ENCODE assay signal across 11 mouse cellular contexts in genomic region chr15:82186131-82186530, GRCm38 (mm10). TPM values are rescaled to one million over a fixed set of nuclear protein-coding genes. Genes with fewer than 3 reads are reported as not detected.
DNase-seq lines count a peak whose midpoint lies in the region; ATAC-seq and TF ChIP-seq lines count a peak whose summit lies in the region.
"Had no signal": no experiment of that assay in that cellular context is flagged by ENCODE, and none has a peak within 500 bp of the region (broad histone marks: within the 10 kb centered on the region; RNA-seq: fewer than 3 reads in every experiment).

No protein-coding gene starts in this region.

- no peaks in the 10 kb centered on the region for H3K4me1 ChIP-seq in lung, embryonic 14.5 days (ENCODE audit: insufficient read depth)
- no peaks in the 10 kb centered on the region for H3K4me1 ChIP-seq in lung, postnatal 0 days (ENCODE audit: insufficient read depth, low read depth, low read length)
- H3K4me1 ChIP-seq in heart, postnatal 0 days (ENCODE audit: control insufficient read depth, insufficient read depth) = peaks cover 28% of the 10 kb centered on the region
- H3K4me1 ChIP-seq in liver, postnatal 0 days (ENCODE audit: insufficient read depth) = peaks cover 39% of the 10 kb centered on the region

- 0 out of 2 replicates have a peak overlapping the region, but pooled peaks have one; percentile 18 for H3K27ac ChIP-seq in lung, embryonic 14.5 days (ENCODE audit: low read depth)
- H3K27ac ChIP-seq in lung, postnatal 0 days (ENCODE audit: low read length) = no peak overlapping the region
- peak overlapping the region; percentile 39 for H3K27ac ChIP-seq in heart, postnatal 0 days (ENCODE audit: low read depth)
- H3K27ac ChIP-seq in liver, postnatal 0 days (ENCODE audit: low read depth) = peak overlapping the region; percentile 84

- H3K9ac ChIP-seq in lung, embryonic 14.5 days = no peak overlapping the region
- no peak overlapping the region for H3K9ac ChIP-seq in lung, postnatal 0 days (replicated peaks; ENCODE audit: low read depth)
- H3K9ac ChIP-seq in heart, postnatal 0 days (replicated peaks; ENCODE audit: low read depth, low read length) = no peak overlapping the region
- peak overlapping the region; percentile 45; the same call in 1 of the 2 replicates for H3K9ac ChIP-seq in liver, postnatal 0 days (replicated peaks)

- H3K27me3 ChIP-seq in lung, embryonic 14.5 days (ENCODE audit: insufficient read depth, low read length) = no peaks in the 10 kb centered on the region
- no peaks in the 10 kb centered on the region for H3K27me3 ChIP-seq in lung, postnatal 0 days (replicated peaks; ENCODE audit: insufficient read depth, low read length)
- H3K27me3 ChIP-seq in heart, postnatal 0 days (ENCODE audit: control insufficient read depth, insufficient read depth, low read length) = no peaks in the 10 kb centered on the region
- no peaks in the 10 kb centered on the region for H3K27me3 ChIP-seq in liver, postnatal 0 days (ENCODE audit: insufficient read depth, low read length)

- no peak; the same call in 1 of the 2 replicates for ATAC-seq in lung, embryonic 14.5 days (ENCODE audit: insufficient read depth)
- no peak for ATAC-seq in lung, postnatal 0 days
- ATAC-seq in heart, postnatal 0 days (ENCODE audit: insufficient read depth, low read depth) = peak; percentile 86
- ATAC-seq in liver, postnatal 0 days = peak; percentile 61

- no peak for TF ChIP-seq EP300 in lung, postnatal 0 days (IDR thresholded peaks at IDR 0.05)
- TF ChIP-seq EP300 in heart, postnatal 0 days (IDR thresholded peaks at IDR 0.05; ENCODE audit: low read depth) = peak; percentile 87
- peak; percentile 89 for TF ChIP-seq EP300 in liver, postnatal 0 days (IDR thresholded peaks at IDR 0.05; ENCODE audit: low read depth)

- no peak for DNase-seq in lung, embryonic 14.5 days
- no peak for DNase-seq in lung, postnatal 0 days (ENCODE audit: low spot score)
- DNase-seq in c-Kit-positive CD71-positive TER-119-negative erythroid progenitor cells, embryonic 14.5 days (ENCODE audit: low read depth) = peak; percentile 72
- DNase-seq in heart, postnatal 0 days (ENCODE audit: low spot score) = peak; percentile 83
- peak; percentile 62 for DNase-seq in liver, postnatal 0 days
- DNase-seq in right cerebral cortex, adult 18-20 months = no peak
- DNase-seq in left cerebral cortex, adult 11 months (ENCODE audit: low spot score) = no peak
- DNase-seq in adrenal gland, adult 2 months = no peak
- DNase-seq: cerebellum, postnatal 10 days; right cerebral cortex, postnatal 14 days had no signal

- no peak overlapping the region for H3K4me3 ChIP-seq in lung, embryonic 14.5 days (ENCODE audit: low read depth, low read length)
- no peak overlapping the region for H3K4me3 ChIP-seq in lung, postnatal 0 days (ENCODE audit: low read depth, low read length)
- H3K4me3 ChIP-seq in heart, postnatal 0 days (ENCODE audit: low read depth, low read length) = no peak overlapping the region
- no peak overlapping the region for H3K4me3 ChIP-seq in liver, postnatal 0 days (ENCODE audit: low read depth, low read length)

- no peak overlapping the region for H3K4me2 ChIP-seq in lung, embryonic 14.5 days
- H3K4me2 ChIP-seq in lung, postnatal 0 days (replicated peaks; ENCODE audit: low read depth, low read length) = no peak overlapping the region
- H3K4me2 ChIP-seq in heart, postnatal 0 days (ENCODE audit: low read depth, low read length) = no peak overlapping the region
- H3K4me2 ChIP-seq in liver, postnatal 0 days (ENCODE audit: low read depth, low read length) = peak overlapping the region; percentile 42

- TF ChIP-seq CTCF in lung, embryonic 14.5 days (IDR thresholded peaks at IDR 0.05; ENCODE audit: low read depth) = no peak
- no peak for TF ChIP-seq CTCF in lung, postnatal 0 days (IDR thresholded peaks at IDR 0.05)
- no peak for TF ChIP-seq CTCF in heart, postnatal 0 days (IDR thresholded peaks at IDR 0.05; ENCODE audit: low read depth)
- no peak for TF ChIP-seq CTCF in liver, postnatal 0 days (IDR thresholded peaks at IDR 0.05; ENCODE audit: low read depth)

- WGBS in lung, embryonic 14.5 days = 60% methylated on average over 14 of the region's 14 CpGs
- 78% methylated on average over 14 of the region's 14 CpGs for WGBS in lung, postnatal 0 days
- WGBS in heart, postnatal 0 days = 22% methylated on average over 14 of the region's 14 CpGs
- WGBS in liver, postnatal 0 days (ENCODE audit: insufficient replicate concordance) = 31% methylated on average over 14 of the region's 14 CpGs

- H3K9me3 ChIP-seq in lung, embryonic 14.5 days (ENCODE audit: low read depth, low read length) = peaks cover 4% of the 10 kb centered on the region; the same call in 1 of the 2 replicates
- no peaks in the 10 kb centered on the region for H3K9me3 ChIP-seq in lung, postnatal 0 days (ENCODE audit: low read length)
- peaks cover 5% of the 10 kb centered on the region; the same call in 1 of the 2 replicates for H3K9me3 ChIP-seq in heart, postnatal 0 days (replicated peaks; ENCODE audit: control insufficient read depth, low read length)
- no peaks in the 10 kb centered on the region for H3K9me3 ChIP-seq in liver, postnatal 0 days (ENCODE audit: low read length)

- H3K36me3 ChIP-seq in lung, embryonic 14.5 days (ENCODE audit: insufficient read depth) = peaks cover 97% of the 10 kb centered on the region
- peaks cover 65% of the 10 kb centered on the region for H3K36me3 ChIP-seq in lung, postnatal 0 days (ENCODE audit: insufficient read depth, low read length)
- H3K36me3 ChIP-seq in heart, postnatal 0 days (replicated peaks; ENCODE audit: control insufficient read depth, insufficient read depth, low read length) = peaks cover 56% of the 10 kb centered on the region
- peaks cover 63% of the 10 kb centered on the region for H3K36me3 ChIP-seq in liver, postnatal 0 days (replicated peaks; ENCODE audit: insufficient read depth, low read length)

RNA-seq across cellular contexts. Expression of gene Shisa8, which starts 26.5 kb away (rescaled TPM):
- 0.20 and 0.45 TPM in 2 replicates for polyA plus RNA-seq in lung, embryonic 14.5 days (2014; fragmentation: Nextera tagmentation; extraction: Ambion mirVana)
- polyA plus RNA-seq in lung, postnatal 0 days (2015; fragmentation: Nextera tagmentation; extraction: Ambion mirVana) = 0.29 and 0.55 TPM in 2 replicates
- total RNA-seq in heart, postnatal 0 days (2014; rRNA removed; ENCODE audit: low replicate concordance) = 0.19 and 7.5 TPM in 2 replicates
- 0.07 and 0.23 TPM in 2 replicates for polyA plus RNA-seq in heart, postnatal 0 days (2015; fragmentation: Nextera tagmentation; extraction: Ambion mirVana)
- polyA plus RNA-seq in liver, postnatal 0 days (2015; fragmentation: Nextera tagmentation; extraction: Ambion mirVana) = 0.08 and 0.13 TPM in 2 replicates
- under 1 TPM in 1 of 2 experiments, not detected in 1; 0.69 TPM for total RNA-seq in adrenal gland, adult 2 months (2021)
- 1.3 and 2.5 TPM in 2 replicates for polyA plus RNA-seq in adrenal gland, adult 2 months (2012; rRNA removed)
- total RNA-seq: gastrocnemius, adult 8-10 months had no signal

RNA-seq across cellular contexts. Expression of gene Tnfrsf13c, which starts 38.0 kb away (rescaled TPM):
- polyA plus RNA-seq in lung, embryonic 14.5 days (2014; fragmentation: Nextera tagmentation; extraction: Ambion mirVana) = 0.22 TPM in 1 of 2 replicates, not detected in the other
- 0.07 and 0.49 TPM in 2 replicates for polyA plus RNA-seq in lung, postnatal 0 days (2015; fragmentation: Nextera tagmentation; extraction: Ambion mirVana)
- 1.5 TPM in 1 of 2 replicates, not detected in the other for total RNA-seq in heart, postnatal 0 days (2014; rRNA removed; ENCODE audit: low replicate concordance)
- not detected in 2 replicates for polyA plus RNA-seq in heart, postnatal 0 days (2015; fragmentation: Nextera tagmentation; extraction: Ambion mirVana)
- polyA plus RNA-seq in liver, postnatal 0 days (2015; fragmentation: Nextera tagmentation; extraction: Ambion mirVana) = 2.0 and 2.3 TPM in 2 replicates
- total RNA-seq in adrenal gland, adult 2 months (2021) = not detected
- polyA plus RNA-seq in adrenal gland, adult 2 months (2012; rRNA removed) = 0.08 and 0.15 TPM in 2 replicates
- total RNA-seq: gastrocnemius, adult 8-10 months had no signal

RNA-seq across cellular contexts. Expression of gene Srebf2, which starts 39.1 kb away (rescaled TPM):
- polyA plus RNA-seq in lung, embryonic 14.5 days (2014; fragmentation: Nextera tagmentation; extraction: Ambion mirVana) = 107 and 114 TPM in 2 replicates
- 113 and 115 TPM in 2 replicates for polyA plus RNA-seq in lung, postnatal 0 days (2015; fragmentation: Nextera tagmentation; extraction: Ambion mirVana)
- total RNA-seq in heart, postnatal 0 days (2014; rRNA removed; ENCODE audit: low replicate concordance) = 86.3 and 90.3 TPM in 2 replicates
- polyA plus RNA-seq in heart, postnatal 0 days (2015; fragmentation: Nextera tagmentation; extraction: Ambion mirVana) = 58.0 and 68.3 TPM in 2 replicates
- 30.3 and 33.6 TPM in 2 replicates for polyA plus RNA-seq in liver, postnatal 0 days (2015; fragmentation: Nextera tagmentation; extraction: Ambion mirVana)
- total RNA-seq in adrenal gland, adult 2 months (2021) = 100 to 1,000 TPM in 1 of 2 experiments, 10 to 100 TPM in 1; 93.2 to 101 TPM
- 232 and 261 TPM in 2 replicates for polyA plus RNA-seq in adrenal gland, adult 2 months (2012; rRNA removed)

RNA-seq across cellular contexts. Expression of gene Ccdc134, which starts 58.4 kb away (rescaled TPM):
- polyA plus RNA-seq in lung, embryonic 14.5 days (2014; fragmentation: Nextera tagmentation; extraction: Ambion mirVana) = 20.5 and 22.1 TPM in 2 replicates
- 10.4 and 10.8 TPM in 2 replicates for polyA plus RNA-seq in lung, postnatal 0 days (2015; fragmentation: Nextera tagmentation; extraction: Ambion mirVana)
- 4.9 and 6.9 TPM in 2 replicates for total RNA-seq in heart, postnatal 0 days (2014; rRNA removed; ENCODE audit: low replicate concordance)
- 5.9 and 6.5 TPM in 2 replicates for polyA plus RNA-seq in heart, postnatal 0 days (2015; fragmentation: Nextera tagmentation; extraction: Ambion mirVana)
- polyA plus RNA-seq in liver, postnatal 0 days (2015; fragmentation: Nextera tagmentation; extraction: Ambion mirVana) = 3.6 and 4.0 TPM in 2 replicates
- 1 to 10 TPM; 6.2 to 8.5 TPM for total RNA-seq in adrenal gland, adult 2 months (2021)
- polyA plus RNA-seq in adrenal gland, adult 2 months (2012; rRNA removed) = 20.7 and 26.5 TPM in 2 replicates

RNA-seq across cellular contexts. Expression of gene Cenpm, which starts 58.4 kb away (rescaled TPM):
- polyA plus RNA-seq in lung, embryonic 14.5 days (2014; fragmentation: Nextera tagmentation; extraction: Ambion mirVana) = 86.9 and 88.1 TPM in 2 replicates
- 3.9 and 4.3 TPM in 2 replicates for polyA plus RNA-seq in lung, postnatal 0 days (2015; fragmentation: Nextera tagmentation; extraction: Ambion mirVana)
- total RNA-seq in heart, postnatal 0 days (2014; rRNA removed; ENCODE audit: low replicate concordance) = 16.7 and 25.7 TPM in 2 replicates
- polyA plus RNA-seq in heart, postnatal 0 days (2015; fragmentation: Nextera tagmentation; extraction: Ambion mirVana) = 22.5 and 25.6 TPM in 2 replicates
- 27.8 and 30.7 TPM in 2 replicates for polyA plus RNA-seq in liver, postnatal 0 days (2015; fragmentation: Nextera tagmentation; extraction: Ambion mirVana)
- 1 to 10 TPM in 1 of 2 experiments, under 1 TPM in 1; 0.93 to 1.9 TPM for total RNA-seq in adrenal gland, adult 2 months (2021)
- 11.0 and 11.1 TPM in 2 replicates for polyA plus RNA-seq in adrenal gland, adult 2 months (2012; rRNA removed)
- total RNA-seq: gastrocnemius, adult 8-10 months had no signal

Comparison
In these comparisons a context has a peak if more than half of its experiments do, and no peak if none do; other contexts are left out.
1. ATAC-seq: peak in heart, postnatal 0 days (single experiment) and liver, postnatal 0 days (single experiment); none in lung, embryonic 14.5 days (single experiment) and lung, postnatal 0 days (single experiment).
2. DNase-seq: peak in c-Kit-positive CD71-positive TER-119-negative erythroid progenitor cells, embryonic 14.5 days (single experiment), heart, postnatal 0 days (single experiment) and liver, postnatal 0 days (single experiment); none in lung, embryonic 14.5 days (single experiment), lung, postnatal 0 days (single experiment), right cerebral cortex, adult 18-20 months (single experiment), left cerebral cortex, adult 11 months (single experiment) and adrenal gland, adult 2 months (single experiment).